Mouse (Mus musculus): ENCODE results near the gene Nedd9. TPM values are rescaled to one million over a fixed set of nuclear protein-coding genes. Genes with fewer than 3 reads are reported as not detected.
A peak's percentile ranks its signal among the peaks of the same experiment; 100 is the strongest.

The Nedd9 gene
- total RNA-seq, 2 experiments from 2014 or later, result 13.4 to 14.8 TPM

DNA sequence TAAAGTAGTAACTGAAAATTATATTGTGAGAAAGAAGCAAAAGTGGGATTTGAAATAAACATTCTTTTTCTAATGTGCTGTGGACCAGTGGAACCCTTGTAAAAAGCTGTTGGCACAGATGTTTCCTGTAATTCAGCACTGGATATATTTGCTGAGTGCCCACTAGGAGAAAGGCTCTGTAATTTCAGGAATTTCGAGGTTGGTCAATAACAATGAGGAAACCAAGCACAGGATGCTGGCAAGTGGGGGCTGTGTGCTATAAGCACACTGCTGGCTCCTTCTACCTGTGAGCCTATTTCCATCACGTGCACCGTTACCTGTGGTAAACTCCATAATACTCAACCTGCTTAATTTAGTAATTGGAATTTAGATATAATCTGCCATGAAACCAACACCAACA is 133.5 kb downstream of the Nedd9 start:
- no peak for DNase-seq (ENCODE audit: extremely low spot score in 1 of 2, low spot score in 1 of 2)

DNA sequence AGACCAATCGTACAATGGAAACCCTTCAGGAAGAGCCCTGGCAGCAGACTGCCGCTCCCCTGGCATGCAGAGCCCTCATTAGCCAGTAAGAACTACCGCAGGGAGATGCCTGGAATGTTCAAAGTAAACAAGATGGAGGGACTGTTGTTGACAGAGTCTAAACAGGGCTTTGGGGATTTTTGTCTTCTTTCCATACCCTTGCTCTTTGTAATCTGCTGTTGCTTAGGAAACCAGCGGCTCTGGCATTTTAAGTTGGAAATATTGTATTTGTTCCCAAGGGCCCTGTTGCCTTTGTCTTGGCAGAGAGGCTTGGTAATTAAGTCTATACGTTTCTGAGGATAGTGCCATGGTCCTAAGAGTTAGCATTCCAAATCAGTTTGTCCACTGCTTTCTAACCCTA is 134.8 kb downstream of the Nedd9 start:
- no peak for DNase-seq (ENCODE audit: extremely low spot score in 1 of 2, low spot score in 1 of 2)

DNA sequence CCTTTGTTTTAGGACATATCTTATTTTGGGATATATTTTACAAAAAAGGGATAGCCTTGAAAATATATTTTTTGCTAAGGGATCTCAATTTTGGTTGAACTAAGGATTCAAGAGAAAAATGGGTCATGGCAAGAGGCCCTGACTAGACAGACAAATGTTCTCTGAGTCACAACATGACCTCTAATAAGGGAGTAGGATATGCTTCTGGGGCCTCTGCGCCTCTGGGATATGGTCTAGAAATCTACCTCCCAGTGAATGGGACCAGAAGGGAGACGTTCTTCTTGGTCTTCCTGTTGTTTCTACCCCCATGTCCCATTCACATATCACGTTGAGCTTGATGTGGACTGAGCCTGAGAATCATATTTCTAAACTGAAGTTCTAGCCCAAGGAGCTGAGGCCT is 136.6 kb downstream of the Nedd9 start:
- DNase-seq (ENCODE audit: extremely low spot score in 1 of 2, low spot score in 1 of 2), result no peak

DNA sequence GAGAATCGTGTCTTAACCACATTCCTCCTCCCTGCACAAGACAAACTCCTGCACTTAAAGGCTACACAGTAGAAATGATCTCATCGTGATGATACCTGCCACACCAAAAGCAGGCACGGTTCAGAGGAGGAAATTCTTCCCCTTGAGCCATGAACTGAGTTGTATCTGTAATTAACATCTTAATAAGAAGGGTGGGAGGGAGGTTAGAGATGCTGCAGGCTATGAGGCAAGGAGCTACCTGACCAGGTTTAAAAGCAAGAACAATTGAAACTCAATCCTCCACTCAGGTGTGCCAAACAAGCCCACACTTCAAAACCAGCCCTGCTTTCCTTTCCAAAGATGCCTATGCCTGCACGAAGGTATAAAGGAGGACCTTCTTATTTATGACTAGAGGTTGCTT is 137.4 kb downstream of the Nedd9 start:
- DNase-seq (ENCODE audit: extremely low spot score in 1 of 2, low spot score in 1 of 2), result no peak

DNA sequence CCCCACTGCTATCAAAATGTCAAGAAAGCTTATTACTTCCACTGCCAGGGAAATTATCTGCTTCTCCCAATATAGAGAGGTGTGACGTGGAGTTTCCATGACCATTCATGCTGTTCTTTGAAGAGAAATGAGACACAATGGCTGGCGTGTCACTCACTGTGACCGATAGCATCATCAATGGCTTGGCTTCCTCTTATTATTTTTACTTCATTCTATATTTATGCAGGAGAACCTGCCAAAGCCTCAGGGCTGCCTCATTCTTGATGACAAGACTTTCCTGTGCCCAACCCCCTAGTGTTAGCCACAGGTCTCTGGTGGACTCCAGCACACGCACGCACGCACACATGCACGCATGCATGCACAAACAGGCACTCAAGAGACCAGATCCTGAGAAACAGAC is 141.4 kb downstream of the Nedd9 start:
- no peak for DNase-seq (ENCODE audit: extremely low spot score in 1 of 2, low spot score in 1 of 2)

DNA sequence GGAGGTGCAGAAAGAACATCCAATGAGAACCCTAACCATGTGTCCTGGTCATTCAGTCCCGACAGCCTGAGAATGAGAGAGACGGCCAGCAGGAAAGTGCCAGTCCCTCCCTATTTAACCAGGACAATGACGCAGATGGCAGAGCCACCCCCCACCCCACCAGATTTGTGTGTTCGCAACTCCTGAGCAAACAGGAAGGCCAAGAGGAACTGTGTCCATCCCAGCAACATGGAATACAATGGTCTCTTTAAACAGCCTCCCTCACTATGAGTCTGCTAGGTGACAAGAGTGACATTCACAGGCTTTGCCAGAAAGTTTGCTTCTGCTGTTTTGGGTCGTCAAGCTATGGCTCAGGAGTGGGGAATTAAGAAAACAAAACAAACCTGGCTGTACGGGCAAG is 141.9 kb downstream of the Nedd9 start:
- no peak for DNase-seq (ENCODE audit: extremely low spot score in 1 of 2, low spot score in 1 of 2)

DNA sequence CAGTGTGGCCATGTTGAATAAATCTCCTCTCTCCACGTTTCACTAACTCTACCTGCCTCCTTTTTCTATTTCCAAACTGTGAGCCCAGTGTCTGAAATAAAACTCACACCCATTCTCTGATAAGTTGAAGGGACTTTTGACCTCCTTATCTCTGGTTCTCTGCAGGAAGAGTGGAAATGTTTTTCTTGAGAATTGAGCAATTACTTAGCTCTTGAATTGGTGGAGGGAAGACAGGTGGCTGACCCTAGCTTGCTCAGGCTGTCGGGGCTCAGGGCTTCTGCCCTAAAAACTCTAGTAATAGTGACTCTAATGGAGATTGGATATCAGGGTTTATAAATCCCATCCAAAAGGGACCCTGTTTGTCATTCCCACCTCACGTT is 143.3 kb downstream of the Nedd9 start:
- DNase-seq (ENCODE audit: extremely low spot score in 1 of 2, low spot score in 1 of 2), result no peak

DNA sequence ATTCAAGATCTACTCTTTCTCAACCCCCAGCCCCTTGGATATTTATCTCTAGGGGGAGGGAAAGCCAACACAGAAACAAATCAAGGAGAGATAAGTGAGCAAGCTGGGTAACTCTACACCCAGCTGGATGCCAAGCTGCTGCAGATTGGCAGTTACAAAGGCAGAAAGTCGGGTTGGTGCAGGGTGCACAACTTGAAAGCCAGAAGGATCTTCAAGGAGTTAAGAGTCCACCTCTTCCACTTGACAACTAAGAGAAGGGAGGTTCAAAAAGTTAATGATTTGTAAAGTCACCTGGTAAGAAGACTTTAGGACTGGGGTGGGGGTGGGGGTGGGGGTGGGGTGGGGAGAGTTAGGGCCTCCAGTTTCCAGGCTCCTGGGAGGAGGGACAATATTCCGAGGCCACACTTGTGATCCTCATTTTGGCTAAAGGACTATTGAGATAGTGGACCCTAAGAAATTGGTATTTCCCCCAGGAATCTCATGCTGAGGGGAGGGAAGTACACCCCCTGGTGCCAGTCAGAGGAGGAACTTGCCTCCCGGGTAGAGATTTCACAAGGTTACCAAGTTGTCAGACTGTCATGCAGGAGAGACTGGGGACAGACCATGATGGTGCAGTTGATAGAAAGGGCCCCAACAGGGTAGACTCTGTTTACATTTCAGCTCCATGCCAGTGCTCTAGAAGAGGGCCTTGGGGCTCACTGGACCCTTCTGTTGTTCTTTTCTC is 143.8 kb downstream of the Nedd9 start:
- no peak for DNase-seq (ENCODE audit: extremely low spot score in 1 of 2, low spot score in 1 of 2)

DNA sequence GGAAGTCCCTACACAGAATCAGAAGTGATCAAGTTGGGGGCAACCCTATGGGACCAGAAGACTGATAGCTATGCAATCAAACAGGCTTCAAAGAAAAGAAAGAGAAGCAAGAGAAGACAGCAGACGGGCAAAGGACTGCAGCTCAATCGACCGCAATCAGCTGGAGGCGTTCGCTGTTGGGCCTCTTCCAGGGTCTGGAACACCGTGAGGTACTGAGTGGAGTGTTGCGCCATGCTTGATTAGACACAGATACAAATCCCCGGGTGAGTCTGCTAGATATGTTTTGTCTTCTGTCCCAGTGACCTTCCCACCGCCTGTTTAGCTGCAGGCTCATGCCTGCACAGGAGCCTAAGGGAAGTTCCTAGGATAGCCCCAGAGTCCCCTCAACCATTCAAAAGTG is 145.7 kb downstream of the Nedd9 start:
- peak in 1 of 2 experiments; percentile 16 for DNase-seq (ENCODE audit: extremely low spot score in 1 of 2, low spot score in 1 of 2)

DNA sequence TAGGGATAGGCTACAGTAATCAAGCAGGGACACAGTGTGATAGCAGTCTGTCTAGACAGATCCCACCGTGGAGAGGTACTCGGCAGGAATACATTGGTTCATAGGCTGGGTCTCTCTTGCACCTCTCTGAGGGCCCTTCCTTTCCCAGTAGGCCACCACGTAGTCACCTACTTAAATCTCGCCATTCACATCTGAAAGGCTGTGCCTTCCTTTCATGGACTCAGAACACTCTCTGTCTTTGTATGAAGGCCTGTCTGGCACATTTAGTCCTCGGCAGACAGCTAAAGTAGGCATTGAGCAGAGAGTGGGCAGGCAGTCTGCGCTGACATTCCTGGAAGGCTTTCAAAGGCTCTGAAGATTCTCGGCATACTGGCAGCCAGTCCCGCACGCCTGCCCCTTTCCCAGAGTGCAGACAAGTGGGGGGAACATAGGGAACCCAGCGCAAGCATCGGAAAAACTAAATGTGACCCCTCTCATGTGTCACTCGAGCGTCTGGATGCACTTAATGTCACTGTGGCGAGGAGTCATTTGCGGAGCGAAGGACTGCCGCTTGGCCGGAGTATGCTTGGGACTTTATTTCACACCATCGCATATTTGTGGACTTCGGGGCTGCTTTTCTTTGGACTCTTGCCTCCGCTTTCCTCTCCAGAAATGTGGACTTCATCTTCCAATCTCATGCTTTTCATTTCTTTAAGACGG is 147.4 kb downstream of the Nedd9 start:
- DNase-seq (ENCODE audit: extremely low spot score in 1 of 2, low spot score in 1 of 2), result peak in 1 of 2 experiments; percentile 24

DNA sequence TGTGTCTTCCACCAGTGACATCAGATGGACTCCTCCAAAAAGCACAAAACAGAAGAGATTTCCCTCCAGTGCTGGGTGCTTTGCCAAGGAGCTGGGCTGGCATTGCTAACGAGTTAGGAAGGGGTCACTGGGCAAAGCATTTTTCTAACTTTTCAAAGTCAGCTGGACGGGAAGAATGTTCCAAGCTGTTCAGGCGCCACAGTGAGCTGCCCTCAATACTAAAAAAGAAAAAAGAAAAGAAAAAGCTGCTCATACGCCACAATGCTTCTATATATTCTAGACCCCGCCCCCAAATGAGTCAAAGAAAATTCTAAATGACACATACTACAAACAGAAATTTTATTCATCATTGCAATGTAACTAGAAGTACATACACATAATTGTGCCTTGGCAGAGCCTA is 148.0 kb downstream of the Nedd9 start:
- no peak for DNase-seq (ENCODE audit: extremely low spot score in 1 of 2, low spot score in 1 of 2)

DNA sequence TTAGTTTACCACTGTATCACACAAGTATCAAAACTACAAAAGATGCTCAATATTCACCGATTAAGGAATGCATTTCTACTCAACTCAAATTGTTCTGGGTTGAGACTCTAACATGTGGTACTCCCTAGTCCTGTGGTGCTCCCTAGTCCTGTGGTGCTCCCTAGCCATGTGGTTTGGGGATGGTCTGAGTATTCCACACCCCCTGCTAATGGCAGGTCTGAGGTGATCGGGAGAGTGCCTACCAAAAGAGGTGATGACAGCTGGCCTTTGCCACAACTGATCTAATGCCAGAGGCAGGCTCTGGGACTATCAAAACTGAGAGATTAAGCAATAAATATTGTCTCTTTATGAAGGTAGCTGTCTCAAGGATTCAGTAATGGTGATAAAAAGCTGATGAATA is 149.8 kb downstream of the Nedd9 start:
- DNase-seq (ENCODE audit: extremely low spot score in 1 of 2, low spot score in 1 of 2), result no peak

DNA sequence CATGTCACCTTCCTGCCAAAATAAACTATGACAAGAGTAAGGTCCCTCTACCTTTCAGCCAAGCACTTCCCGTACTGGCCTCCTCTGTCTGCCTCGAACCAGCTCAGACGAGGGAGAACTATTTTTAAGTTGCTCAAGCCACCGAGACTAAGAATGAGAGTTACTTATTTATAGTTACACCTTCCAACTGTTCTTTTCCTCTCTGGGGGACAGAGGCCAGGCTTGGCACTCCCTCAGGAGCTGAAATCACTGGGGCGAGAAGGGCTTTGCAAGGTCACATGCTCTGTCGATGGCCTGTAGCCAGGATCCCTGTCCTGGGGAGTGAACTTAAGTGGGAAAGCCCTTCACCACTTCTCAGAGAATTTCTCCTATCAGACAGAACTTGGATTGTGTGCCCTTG is 150.9 kb downstream of the Nedd9 start:
- DNase-seq (ENCODE audit: extremely low spot score in 1 of 2, low spot score in 1 of 2), result no peak

DNA sequence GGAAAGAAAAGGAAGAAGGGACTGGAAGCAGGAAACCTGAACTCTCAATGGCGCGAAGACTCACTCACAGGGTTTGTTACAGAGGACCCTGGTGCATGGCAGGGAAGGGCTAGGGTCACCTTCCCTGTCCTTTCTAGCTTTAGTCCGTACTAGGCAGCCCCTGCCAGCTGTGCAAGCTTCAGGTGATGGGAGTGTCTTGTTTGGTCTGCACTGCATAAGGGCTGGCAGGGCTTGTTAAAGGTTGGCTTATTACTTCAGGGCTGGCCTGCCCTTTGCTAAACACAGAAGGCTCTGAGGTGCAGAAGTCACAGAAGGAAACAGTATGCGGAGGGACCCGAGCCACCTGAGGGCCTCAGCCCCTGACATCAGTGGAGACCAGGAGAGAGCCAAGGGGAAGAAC is 151.4 kb downstream of the Nedd9 start:
- DNase-seq (ENCODE audit: extremely low spot score in 1 of 2, low spot score in 1 of 2), result no peak

DNA sequence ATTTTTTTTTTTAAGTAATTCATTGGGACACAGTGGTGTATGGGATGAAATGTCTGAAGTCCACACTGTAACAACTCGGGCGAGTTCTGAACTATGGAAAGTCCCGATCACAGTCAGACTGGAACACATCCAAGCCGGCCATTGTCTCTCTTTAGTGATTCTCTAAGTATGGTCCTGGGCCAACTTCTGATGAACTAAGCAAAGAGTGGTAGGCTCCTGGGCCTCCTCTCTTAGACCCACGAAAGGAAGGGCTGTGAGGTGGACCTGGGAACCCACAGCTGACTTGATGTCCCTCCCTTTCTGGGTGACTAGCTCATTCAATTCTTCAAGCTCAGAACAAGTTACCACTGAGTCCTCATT is 152.5 kb downstream of the Nedd9 start:
- DNase-seq (ENCODE audit: extremely low spot score in 1 of 2, low spot score in 1 of 2), result no peak

DNA sequence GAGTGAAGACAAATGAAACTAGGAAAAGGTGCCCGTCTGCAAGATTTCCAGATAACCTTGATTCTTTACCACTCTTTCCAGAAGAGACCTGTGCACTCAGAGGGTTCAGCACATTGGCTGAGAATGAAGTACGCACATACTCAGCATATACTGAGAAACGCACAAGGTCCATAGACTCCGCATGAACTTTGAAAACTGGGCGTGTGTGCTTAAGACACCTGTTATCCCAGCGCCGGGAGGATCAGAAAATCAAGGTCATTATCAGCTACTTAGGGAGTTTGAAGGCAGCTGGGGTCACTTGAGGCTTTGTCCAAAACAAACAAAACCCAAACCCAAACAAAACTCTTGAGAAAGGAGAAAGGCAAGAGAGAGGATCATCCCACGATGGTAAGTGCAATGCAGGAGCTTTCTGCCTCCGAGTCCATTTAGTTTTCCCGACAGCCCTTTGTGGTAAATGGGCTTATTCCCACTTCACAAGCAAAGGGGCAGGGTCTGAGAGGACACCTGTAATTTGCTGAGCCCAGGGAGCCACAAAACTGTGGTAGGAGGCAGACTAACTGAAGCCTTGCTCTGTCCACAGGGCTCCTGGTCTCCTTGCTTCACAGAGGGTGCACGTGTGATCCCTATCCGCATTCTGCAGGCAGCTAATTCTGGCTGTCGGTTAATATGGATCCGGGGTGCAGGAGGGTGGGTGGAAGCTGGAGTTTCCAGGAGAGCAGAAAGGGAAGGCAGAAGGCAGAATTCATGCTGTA is 153.1 kb downstream of the Nedd9 start:
- DNase-seq (ENCODE audit: extremely low spot score in 1 of 2, low spot score in 1 of 2), result no peak

DNA sequence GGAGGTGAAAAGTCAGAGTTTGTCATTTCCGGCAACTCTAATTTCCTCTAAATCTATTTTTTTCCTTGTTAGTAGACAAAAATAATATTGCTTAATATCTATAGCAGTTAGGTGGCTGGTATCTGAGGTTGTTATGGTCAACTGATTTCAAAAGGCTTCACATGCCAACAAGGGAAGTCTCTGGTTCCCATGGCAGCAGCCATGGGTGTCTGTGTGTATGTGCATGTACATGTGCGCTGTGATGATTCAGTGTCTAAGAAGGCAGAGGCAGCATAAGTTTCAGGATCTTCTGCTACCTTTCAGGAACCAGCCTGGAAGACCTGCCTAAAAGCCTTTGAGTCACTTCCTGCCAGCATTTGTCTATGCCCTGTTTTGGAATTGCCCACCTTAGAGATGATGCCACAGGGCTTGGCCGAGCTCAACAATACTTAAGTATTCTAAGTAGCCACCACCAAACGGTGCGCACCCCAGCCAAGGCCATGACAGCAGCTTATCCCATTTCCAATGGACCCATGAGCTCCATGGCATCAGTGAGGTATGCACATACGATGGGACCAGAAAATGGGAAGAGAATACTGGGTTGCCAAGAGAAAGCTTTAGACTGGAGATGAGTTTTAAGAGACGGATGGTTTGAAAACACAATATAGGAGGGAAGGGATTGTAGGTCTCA is 155.4 kb downstream of the Nedd9 start:
- no peak for DNase-seq (ENCODE audit: extremely low spot score in 1 of 2, low spot score in 1 of 2)

DNA sequence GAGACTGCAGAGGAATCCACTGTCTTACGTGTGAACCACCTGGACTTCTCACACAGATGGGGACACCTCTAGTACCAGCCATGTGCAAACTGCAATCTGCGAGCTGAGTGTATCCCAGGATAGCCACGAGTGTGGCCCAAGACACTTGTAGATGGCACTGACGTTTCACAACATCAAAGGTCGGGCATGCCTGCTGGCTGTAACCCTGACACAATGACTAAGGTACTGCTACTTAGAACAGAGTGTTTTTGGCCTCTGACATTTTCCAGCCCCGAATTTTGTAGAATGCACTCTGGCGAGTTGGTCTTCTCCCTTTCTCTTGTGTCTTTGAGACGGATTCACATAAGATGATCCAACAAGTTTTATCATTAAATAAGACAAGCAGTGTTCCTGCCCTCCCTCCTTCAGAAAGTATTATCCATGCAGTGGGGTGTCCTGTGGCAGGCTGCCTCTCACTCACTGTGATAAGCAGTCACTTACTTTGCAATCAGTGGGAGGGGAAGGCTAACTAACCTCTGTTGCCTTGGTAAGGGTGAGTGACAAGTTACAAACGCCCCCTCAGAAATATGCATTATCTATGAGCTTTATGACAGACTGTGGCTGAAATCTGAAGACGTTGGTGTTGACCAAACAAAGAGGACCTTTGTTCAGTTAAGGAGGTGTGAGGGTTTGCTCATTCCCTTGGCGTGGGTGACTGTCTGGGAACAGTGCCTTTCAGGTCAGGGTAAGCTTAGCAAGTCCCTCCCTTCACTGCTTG is 156.4 kb downstream of the Nedd9 start:
- DNase-seq (ENCODE audit: extremely low spot score in 1 of 2, low spot score in 1 of 2), result no peak

DNA sequence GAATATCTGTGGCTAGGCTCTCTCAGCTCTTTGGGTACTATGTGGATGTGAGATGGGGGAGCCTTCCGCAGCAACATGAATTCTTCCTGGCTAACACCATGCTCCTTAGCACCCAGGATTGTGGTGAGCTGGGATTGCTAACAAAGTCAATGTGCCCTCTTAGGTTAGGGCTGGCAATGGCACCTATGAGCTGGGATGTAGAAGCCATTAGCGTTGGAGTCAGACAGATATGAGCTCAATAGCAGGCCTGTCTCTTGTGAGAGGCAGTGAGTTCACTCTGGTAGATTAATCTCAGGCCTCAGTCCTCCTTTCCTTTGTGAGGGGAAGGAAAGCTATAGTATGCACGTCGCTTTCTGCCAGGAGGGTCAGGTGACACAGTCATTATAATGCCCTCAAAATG is 157.1 kb downstream of the Nedd9 start:
- DNase-seq (ENCODE audit: extremely low spot score in 1 of 2, low spot score in 1 of 2), result no peak

DNA sequence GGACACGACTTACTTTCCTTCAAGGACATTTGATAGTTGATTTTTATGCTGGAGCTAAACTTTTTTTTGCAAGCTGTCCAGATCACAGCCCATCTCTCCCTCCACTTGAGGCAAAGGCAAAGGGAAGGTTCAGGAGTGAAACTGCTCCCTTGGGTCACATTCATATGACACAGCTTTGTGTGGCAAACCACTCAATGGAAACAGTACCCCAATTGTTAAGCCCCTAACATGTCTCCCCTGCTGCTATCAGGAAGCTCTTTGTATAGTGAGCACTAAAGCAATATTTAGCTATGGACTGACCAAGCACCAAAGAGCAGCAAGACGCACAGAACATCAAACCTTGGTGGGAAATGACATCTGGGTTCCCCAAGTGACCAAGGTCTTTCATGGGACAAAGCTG is 158.7 kb downstream of the Nedd9 start:
- DNase-seq (ENCODE audit: extremely low spot score in 1 of 2, low spot score in 1 of 2), result no peak
